Mouse (Mus musculus) megakaryocyte-erythroid progenitor cell, adult 5-6 weeks (primary cell): Measurements from ENCODE around the gene Rora. TPM values are rescaled to one million over a fixed set of nuclear protein-coding genes. Genes with fewer than 3 reads are reported as not detected.

Experiments used
- ATAC-seq: replicated peaks from 2 replicates; pipeline ENCODE4 v1.8.0; 2016; ENCODE audit warnings: mild to moderate bottlenecking, inconsistent platforms; ENCODE audit not compliant: severe bottlenecking, poor library complexity, low FRiP score, low TSS enrichment
- total RNA-seq, 2 experiments: library from RNA; stranded (forward) in 1 of 2; stranded (reverse) in 1 of 2; fragments of 200-1000, 215-1000 nt in 1 of 2; fragments of >200 nt in 1 of 2; fragmentation: Nextera tagmentation in 1 of 2; gene quantifications; 2 replicates each; pipeline ENCODE4 v1.2.3; 2014 to 2017

Gene Rora
- total RNA-seq, 2 experiments from 2014 or later, result 0.02 to 4.7 TPM

- no peak for ATAC-seq
These were observed 83.7 kb downstream of the Rora start for GRCm38 (mm10) chr9:68737197-68737736.

GRCm38 (mm10) chr9:68745931-68746646, 92.5 kb downstream of the Rora start:
- no peak for ATAC-seq

- no peak for ATAC-seq
These were observed 103.4 kb downstream of the Rora start for GRCm38 (mm10) chr9:68756976-68757375.

- ATAC-seq, result no peak
These were observed 105.7 kb downstream of the Rora start for GRCm38 (mm10) chr9:68759324-68759723.

GRCm38 (mm10) chr9:68760329-68760728, 106.7 kb downstream of the Rora start:
- no peak for ATAC-seq

- no peak for ATAC-seq
These were observed 107.3 kb downstream of the Rora start for GRCm38 (mm10) chr9:68760876-68761275.

- ATAC-seq, result no peak
These were observed 108.1 kb downstream of the Rora start for GRCm38 (mm10) chr9:68761672-68762071.

GRCm38 (mm10) chr9:68765595-68765994, 112.0 kb downstream of the Rora start:
- no peak for ATAC-seq

GRCm38 (mm10) chr9:68769638-68770037, 116.1 kb downstream of the Rora start:
- no peak for ATAC-seq

GRCm38 (mm10) chr9:68771383-68771782, 117.8 kb downstream of the Rora start:
- no peak for ATAC-seq

- no peak for ATAC-seq
These were observed 120.2 kb downstream of the Rora start for GRCm38 (mm10) chr9:68773770-68774169.

- no peak for ATAC-seq
These were observed 128.4 kb downstream of the Rora start for GRCm38 (mm10) chr9:68782011-68782410.

GRCm38 (mm10) chr9:68782604-68783003, 129.0 kb downstream of the Rora start:
- no peak for ATAC-seq

- no peak for ATAC-seq
These were observed 129.7 kb downstream of the Rora start for GRCm38 (mm10) chr9:68783246-68783645.

GRCm38 (mm10) chr9:68786614-68787293, 133.2 kb downstream of the Rora start:
- no peak for ATAC-seq

- no peak for ATAC-seq
These were observed 134.1 kb downstream of the Rora start for GRCm38 (mm10) chr9:68787665-68788064.

GRCm38 (mm10) chr9:68790922-68791321, 137.3 kb downstream of the Rora start:
- ATAC-seq, result no peak

GRCm38 (mm10) chr9:68791982-68792540, 138.5 kb downstream of the Rora start:
- no peak for ATAC-seq

- no peak for ATAC-seq
These were observed 141.7 kb downstream of the Rora start for GRCm38 (mm10) chr9:68795314-68795713.

- no peak for ATAC-seq
These were observed 144.6 kb downstream of the Rora start for GRCm38 (mm10) chr9:68798221-68798620.
